Mouse (Mus musculus) embryonic facial prominence, embryonic 15.5 days (tissue): ENCODE measurements around the gene Epha5. TPM values are rescaled to one million over a fixed set of nuclear protein-coding genes. Genes with fewer than 3 reads are reported as not detected.

Experiments
- ATAC-seq: fragments of 200-750 bp; cut with Nextera tagmentation; 2 replicates; pipeline ENCODE4 v1.8.0; 2017; ENCODE audit warnings: low read depth, moderate TSS enrichment; ENCODE audit not compliant: insufficient number of reproducible peaks, low FRiP score, low TSS enrichment
- H3K27ac ChIP-seq: fragments of 300-500 bp; sonication (generic); replicated peaks from 2 replicates; pipeline ENCODE4 v1.5.1; 2015; ENCODE audit warnings: mild to moderate bottlenecking, inconsistent platforms
- H3K27me3 ChIP-seq: fragments of 300-500 bp; sonication (generic); 2 replicates; pipeline ENCODE4 v1.6.1; 2015; ENCODE audit warnings: inconsistent platforms
- H3K36me3 ChIP-seq: fragments of 300-500 bp; sonication (generic); 2 replicates; pipeline ENCODE4 v1.6.1; 2015; ENCODE audit warnings: mild to moderate bottlenecking, inconsistent platforms
- H3K4me1 ChIP-seq: fragments of 300-500 bp; sonication (generic); 2 replicates; pipeline ENCODE4 v1.6.1; 2015; ENCODE audit warnings: inconsistent platforms
- H3K4me2 ChIP-seq: fragments of 300-500 bp; sonication (generic); replicated peaks from 2 replicates; pipeline ENCODE4 v1.6.1; 2015; ENCODE audit warnings: mild to moderate bottlenecking, inconsistent platforms
- H3K4me3 ChIP-seq: fragments of 300-500 bp; sonication (generic); replicated peaks from 2 replicates; pipeline ENCODE4 v1.5.1; 2015; ENCODE audit warnings: mild to moderate bottlenecking, inconsistent platforms
- H3K9ac ChIP-seq: fragments of 300-500 bp; sonication (generic); 2 replicates; pipeline ENCODE4 v1.6.1; 2015; ENCODE audit warnings: inconsistent platforms
- H3K9me3 ChIP-seq: fragments of 300-500 bp; sonication (generic); replicated peaks from 2 replicates; pipeline ENCODE4 v1.6.1; 2016; ENCODE audit warnings: inconsistent platforms
- WGBS: fragments of 180-500 bp; shearing (Covaris S2); methylation state at CpG from one replicate; pipeline ENCODE4 v1.1.7; 2015; 5-methylcytosine and 5-hydroxymethylcytosine counted together
- polyA plus RNA-seq: library from polyadenylated mRNA; unstranded; fragments of >200 nt; fragmentation: Nextera tagmentation; extraction: Ambion mirVana; gene quantifications from 2 replicates; pipeline ENCODE4 v1.2.1, GENCODE M21; 2015

The Epha5 gene
- polyA plus RNA-seq, 1 experiment from 2014 or later = 5.6 TPM

- Histone ChIP-seq H3K4me3 (no peak overlapping the region), H3K27ac (no peak overlapping the region), H3K27me3 (no peaks in the 10 kb centered on the region), H3K36me3 (no peaks in the 10 kb centered on the region), H3K9me3 (no peaks in the 10 kb centered on the region), H3K4me1 (no peaks in the 10 kb centered on the region), H3K4me2 (no peak overlapping the region), H3K9ac (no peak overlapping the region)
- ATAC-seq = no peak
- 57% methylated on average over 3 of the region's 3 CpGs for WGBS
Measured at GRCm38 (mm10) chr5:84359430-84359829, 57.8 kb downstream of the Epha5 start.

- Histone ChIP-seq H3K27me3 (no peaks in the 10 kb centered on the region), H3K4me3 (no peak overlapping the region), H3K9ac (no peak overlapping the region), H3K27ac (no peak overlapping the region), H3K9me3 (no peaks in the 10 kb centered on the region), H3K4me2 (no peak overlapping the region), H3K36me3 (no peaks in the 10 kb centered on the region), H3K4me1 (no peaks in the 10 kb centered on the region)
- WGBS = 77% methylated on average over 5 of the region's 5 CpGs
- no peak for ATAC-seq
Measured at GRCm38 (mm10) chr5:84353069-84353468, 64.1 kb downstream of the Epha5 start.

GRCm38 (mm10) chr5:84346728-84347499, 70.3 kb downstream of the Epha5 start:
- no peaks in the 10 kb centered on the region for H3K4me1 ChIP-seq
- H3K27me3 ChIP-seq = no peaks in the 10 kb centered on the region
- WGBS = 83% methylated on average over 2 of the region's 2 CpGs
- H3K36me3 ChIP-seq = no peaks in the 10 kb centered on the region
- H3K9me3 ChIP-seq = no peaks in the 10 kb centered on the region
- no peak overlapping the region for H3K9ac ChIP-seq
- ATAC-seq = no peak
- no peak overlapping the region for H3K4me3 ChIP-seq
- no peak overlapping the region for H3K27ac ChIP-seq
- H3K4me2 ChIP-seq = no peak overlapping the region

DNA sequence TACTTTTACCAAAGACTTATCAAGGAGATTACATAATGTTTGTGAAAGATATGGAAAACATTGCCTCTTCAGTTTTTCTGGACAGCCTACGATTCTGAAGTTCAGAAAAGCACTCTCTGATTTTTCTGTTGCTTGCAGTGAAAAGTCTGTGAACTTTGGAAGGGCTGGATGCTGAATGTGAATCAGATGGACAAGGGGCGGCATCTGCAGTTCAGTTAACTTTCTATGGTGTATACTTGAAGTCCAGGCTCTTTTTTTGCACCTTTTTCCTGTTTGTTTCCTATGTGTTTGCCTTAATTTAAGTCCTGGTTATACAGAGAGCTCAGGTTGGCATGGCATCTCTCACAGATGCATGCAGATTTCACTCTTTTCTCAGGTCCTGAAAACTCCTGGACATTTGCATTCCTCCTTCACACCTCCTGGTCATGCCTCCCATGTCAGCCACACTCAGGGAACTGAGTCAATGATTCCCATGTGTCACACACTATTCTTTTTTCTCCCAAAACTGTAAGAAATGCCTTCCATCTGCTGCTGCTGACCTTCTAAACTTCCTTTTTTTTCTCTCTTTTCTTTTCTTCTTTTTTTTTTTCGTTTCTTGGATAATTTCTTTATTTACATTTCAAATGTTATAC, 81.2 kb downstream of the Epha5 start:
- Histone ChIP-seq H3K27ac (no peak overlapping the region), H3K27me3 (no peaks in the 10 kb centered on the region), H3K4me1 (no peaks in the 10 kb centered on the region), H3K36me3 (no peaks in the 10 kb centered on the region), H3K9me3 (no peaks in the 10 kb centered on the region), H3K4me2 (no peak overlapping the region), H3K9ac (no peak overlapping the region), H3K4me3 (no peak overlapping the region)
- no peak for ATAC-seq
- 66% methylated on average over 3 of the region's 3 CpGs for WGBS

GRCm38 (mm10) chr5:84334481-84334880, 82.7 kb downstream of the Epha5 start:
- H3K36me3 ChIP-seq = no peaks in the 10 kb centered on the region
- H3K9me3 ChIP-seq = no peaks in the 10 kb centered on the region
- no peak overlapping the region for H3K27ac ChIP-seq
- H3K27me3 ChIP-seq = no peaks in the 10 kb centered on the region
- 62% methylated on average over 6 of the region's 6 CpGs for WGBS
- no peaks in the 10 kb centered on the region for H3K4me1 ChIP-seq
- H3K4me3 ChIP-seq = no peak overlapping the region
- H3K4me2 ChIP-seq = no peak overlapping the region
- H3K9ac ChIP-seq = no peak overlapping the region
- no peak for ATAC-seq

GRCm38 (mm10) chr5:84331631-84332030, 85.6 kb downstream of the Epha5 start:
- Histone ChIP-seq H3K9ac (no peak overlapping the region), H3K4me1 (no peaks in the 10 kb centered on the region), H3K4me2 (no peak overlapping the region), H3K27ac (no peak overlapping the region), H3K27me3 (no peaks in the 10 kb centered on the region), H3K4me3 (no peak overlapping the region), H3K9me3 (no peaks in the 10 kb centered on the region), H3K36me3 (no peaks in the 10 kb centered on the region)
- WGBS = 84% methylated on average over 1 of the region's 1 CpGs
- no peak for ATAC-seq

- no peak for ATAC-seq
- H3K27me3 ChIP-seq = no peaks in the 10 kb centered on the region
- no peak overlapping the region for H3K4me2 ChIP-seq
- no peak overlapping the region for H3K4me3 ChIP-seq
- H3K9me3 ChIP-seq = no peaks in the 10 kb centered on the region
- no peaks in the 10 kb centered on the region for H3K36me3 ChIP-seq
- 65% methylated on average over 1 of the region's 1 CpGs for WGBS
- H3K4me1 ChIP-seq = no peaks in the 10 kb centered on the region
- no peak overlapping the region for H3K9ac ChIP-seq
- no peak overlapping the region for H3K27ac ChIP-seq
Measured at GRCm38 (mm10) chr5:84320553-84320952, 96.6 kb downstream of the Epha5 start.

DNA sequence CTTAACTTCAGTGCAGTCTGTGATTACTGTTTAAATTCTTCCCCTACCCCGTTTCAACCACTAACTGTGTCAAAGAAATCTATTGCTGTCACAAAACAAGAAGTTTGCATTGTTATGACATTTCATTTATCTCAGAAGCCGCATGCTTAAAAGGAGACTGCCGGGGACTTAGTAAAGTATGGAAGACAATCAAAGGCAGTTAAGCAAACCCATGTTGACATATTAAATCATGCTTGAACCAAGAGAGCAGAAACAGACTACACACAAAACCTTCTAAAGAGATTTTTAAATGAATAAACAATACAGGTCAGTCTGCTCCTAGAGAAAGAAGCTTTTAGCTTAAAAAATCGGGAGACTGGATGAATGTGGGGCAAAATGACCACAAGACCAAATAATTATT, 97.0 kb downstream of the Epha5 start:
- H3K36me3 ChIP-seq = no peaks in the 10 kb centered on the region
- H3K9me3 ChIP-seq = no peaks in the 10 kb centered on the region
- ATAC-seq = no peak
- no peak overlapping the region for H3K4me2 ChIP-seq
- no peak overlapping the region for H3K27ac ChIP-seq
- 28% methylated on average over 4 of the region's 4 CpGs for WGBS
- H3K4me3 ChIP-seq = no peak overlapping the region
- H3K9ac ChIP-seq = no peak overlapping the region
- no peaks in the 10 kb centered on the region for H3K27me3 ChIP-seq
- H3K4me1 ChIP-seq = no peaks in the 10 kb centered on the region

GRCm38 (mm10) chr5:84318814-84319340, 98.3 kb downstream of the Epha5 start:
- H3K4me3 ChIP-seq = no peak overlapping the region
- no peaks in the 10 kb centered on the region for H3K4me1 ChIP-seq
- no peak for ATAC-seq
- no peak overlapping the region for H3K27ac ChIP-seq
- no peaks in the 10 kb centered on the region for H3K9me3 ChIP-seq
- no peak overlapping the region for H3K4me2 ChIP-seq
- 41% methylated on average over 8 of the region's 8 CpGs for WGBS
- H3K9ac ChIP-seq = no peak overlapping the region
- no peaks in the 10 kb centered on the region for H3K27me3 ChIP-seq
- no peaks in the 10 kb centered on the region for H3K36me3 ChIP-seq

DNA sequence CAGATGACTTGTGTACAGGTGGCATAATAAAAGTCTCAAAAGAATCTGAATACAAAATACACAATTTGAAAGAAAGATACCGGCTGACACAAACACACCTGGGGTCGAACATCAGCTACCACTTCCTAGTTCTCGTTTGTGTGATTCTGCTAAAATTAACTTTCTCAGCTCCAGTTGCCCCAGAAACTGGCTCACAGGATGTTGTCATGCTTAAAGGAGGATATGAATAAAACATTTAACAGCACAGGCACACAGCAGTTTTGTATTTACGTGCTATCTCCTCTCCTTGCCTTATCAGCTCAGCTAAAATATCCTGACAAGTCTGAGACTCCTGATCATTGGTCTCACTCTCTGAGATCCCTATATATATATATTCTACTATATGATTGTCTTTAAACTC, 99.3 kb downstream of the Epha5 start:
- Histone ChIP-seq H3K4me3 (no peak overlapping the region), H3K9ac (no peak overlapping the region), H3K4me2 (no peak overlapping the region), H3K27me3 (no peaks in the 10 kb centered on the region), H3K36me3 (no peaks in the 10 kb centered on the region), H3K4me1 (no peaks in the 10 kb centered on the region), H3K27ac (no peak overlapping the region), H3K9me3 (no peaks in the 10 kb centered on the region)
- ATAC-seq = no peak
- WGBS = 82% methylated on average over 4 of the region's 4 CpGs

DNA sequence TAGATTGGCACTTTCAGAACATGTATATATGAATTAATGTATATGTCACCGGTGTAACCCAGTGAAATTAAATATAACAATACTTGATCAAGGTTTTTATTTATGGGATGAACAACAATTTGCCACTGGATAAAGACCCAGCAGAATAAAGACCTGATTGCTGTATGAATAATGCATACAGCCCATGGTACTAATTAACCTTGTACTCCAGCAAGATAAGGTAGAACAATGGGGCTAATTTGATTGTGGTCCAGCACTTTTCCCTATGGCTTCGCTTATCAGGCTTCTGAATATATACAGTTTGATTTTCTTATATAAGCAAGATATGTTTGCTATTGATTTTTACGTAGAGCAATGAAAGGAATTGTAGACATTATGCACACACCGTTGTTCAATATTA, 103.6 kb downstream of the Epha5 start:
- no peak for ATAC-seq
- no peak overlapping the region for H3K9ac ChIP-seq
- WGBS = 86% methylated on average over 4 of the region's 4 CpGs

More for the DNA sequence above, 103.6 kb downstream of the Epha5 start:
- H3K4me3 ChIP-seq = no peak overlapping the region
- H3K27ac ChIP-seq = no peak overlapping the region
- H3K4me1 ChIP-seq = no peaks in the 10 kb centered on the region
- no peaks in the 10 kb centered on the region for H3K36me3 ChIP-seq
- no peaks in the 10 kb centered on the region for H3K9me3 ChIP-seq
- H3K4me2 ChIP-seq = no peak overlapping the region
- H3K27me3 ChIP-seq = no peaks in the 10 kb centered on the region
